Mouse (Mus musculus) heart, embryonic 14.5 days (tissue): ENCODE results near the gene Htra3. TPM values are rescaled to one million over a fixed set of nuclear protein-coding genes. Genes with fewer than 3 reads are reported as not detected.

Experiments
- ATAC-seq: fragments of 200-750 bp; cut with Nextera tagmentation; 2 replicates; pipeline ENCODE4 v1.8.0; 2017; ENCODE audit warnings: low read depth, moderate TSS enrichment; ENCODE audit not compliant: insufficient number of reproducible peaks, insufficient read depth, low FRiP score
- H3K27ac ChIP-seq, 2 experiments: fragments of 200-500 bp in 1 of 2; fragments of 300-500 bp in 1 of 2; sonication (generic) in 1 of 2; replicated peaks in 1 of 2; 2 replicates each; pipeline ENCODE4 v1.5.1; 2012 to 2014; ENCODE audit warnings: low read depth in 2 of 2, low read length in 2 of 2, control low read depth in 1 of 2, mild to moderate bottlenecking in 1 of 2, mixed read lengths in 1 of 2; ENCODE audit not compliant: control insufficient read depth in 1 of 2, insufficient read depth in 1 of 2
- H3K27me3 ChIP-seq: fragments of 300-500 bp; sonication (generic); 2 replicates; pipeline ENCODE4 v1.6.1; 2014; ENCODE audit warnings: mild to moderate bottlenecking, low read length, control low read depth; ENCODE audit not compliant: control insufficient read depth, insufficient read depth
- H3K36me3 ChIP-seq: fragments of 300-500 bp; sonication (generic); 2 replicates; pipeline ENCODE4 v1.6.1; 2014; ENCODE audit warnings: mild to moderate bottlenecking, control low read depth, low read length, mixed read lengths; ENCODE audit not compliant: control insufficient read depth, insufficient read depth
- H3K4me1 ChIP-seq, 2 experiments: fragments of 200-500 bp in 1 of 2; fragments of 300-500 bp in 1 of 2; sonication (generic) in 1 of 2; 2 replicates each; pipeline ENCODE4 v1.6.1; 2012 to 2014; ENCODE audit warnings: low read length in 2 of 2, control low read depth in 1 of 2, mixed read lengths in 1 of 2; ENCODE audit not compliant: control insufficient read depth in 2 of 2, insufficient read depth in 2 of 2
- H3K4me2 ChIP-seq: fragments of 300-500 bp; sonication (generic); 2 replicates; pipeline ENCODE4 v1.6.1; 2014; ENCODE audit warnings: mild to moderate bottlenecking, low read length
- H3K4me3 ChIP-seq, 2 experiments: fragments of 200-500 bp in 1 of 2; fragments of 300-500 bp in 1 of 2; sonication (generic) in 1 of 2; 2 replicates each; pipeline ENCODE4 v1.5.1; 2012 to 2014; ENCODE audit warnings: low read length in 2 of 2, mild to moderate bottlenecking in 2 of 2, control low read depth in 1 of 2, low read depth in 1 of 2, moderate library complexity in 1 of 2; ENCODE audit not compliant: control insufficient read depth in 1 of 2, insufficient read depth in 1 of 2
- H3K9ac ChIP-seq: fragments of 300-500 bp; sonication (generic); 2 replicates; pipeline ENCODE4 v1.6.1; 2014; ENCODE audit warnings: mild to moderate bottlenecking, low read length
- H3K9me3 ChIP-seq: fragments of 300-500 bp; sonication (generic); 2 replicates; pipeline ENCODE4 v1.6.1; 2016; ENCODE audit warnings: low read length, control low read depth; ENCODE audit not compliant: control insufficient read depth
- WGBS: fragments of 180-500 bp; shearing (Covaris S2); extraction: QIAGEN DNeasy Blood & Tissue Kit; methylation state at CpG from one replicate; pipeline ENCODE4 v1.1.7; 2014; 5-methylcytosine and 5-hydroxymethylcytosine counted together
- polyA plus RNA-seq: library from polyadenylated mRNA; unstranded; fragments of >200 nt; fragmentation: Nextera tagmentation; extraction: Ambion mirVana; gene quantifications from 2 replicates; pipeline ENCODE4 v1.2.1, GENCODE M21; 2014

Gene Htra3
- polyA plus RNA-seq, 1 experiment from 2014 or later: 7.8 TPM

GRCm38 (mm10) chr5:35721933-35722332 lies 42.4 kb upstream of the Htra3 start:
- ATAC-seq: no peak
- Histone ChIP-seq H3K27me3 (no peaks in the 10 kb centered on the region), H3K4me2 (no peak overlapping the region), H3K4me3 (no peak overlapping the region), H3K36me3 (peaks cover 12% of the 10 kb centered on the region; the same call in 1 of the 2 replicates), H3K4me1 (peaks cover 32 to 44% of the 10 kb centered on the region in 2 experiments), H3K27ac (peak overlapping the region in 1 of 2 experiments; percentile 70; a peak in 1 of 4 replicates), H3K9ac (no peak overlapping the region), H3K9me3 (no peaks in the 10 kb centered on the region)
- WGBS: 85% methylated on average over 2 of the region's 2 CpGs

- H3K4me2 ChIP-seq: no peak overlapping the region
- 87% methylated on average over 1 of the region's 1 CpGs for WGBS
- H3K4me3 ChIP-seq: no peak overlapping the region
- peaks cover 12% of the 10 kb centered on the region; the same call in 1 of the 2 replicates for H3K36me3 ChIP-seq
- no peaks in the 10 kb centered on the region for H3K9me3 ChIP-seq
- H3K9ac ChIP-seq: no peak overlapping the region
- no peak for ATAC-seq
- no peak overlapping the region for H3K27ac ChIP-seq
- no peaks in the 10 kb centered on the region for H3K27me3 ChIP-seq
- peaks cover 31 to 44% of the 10 kb centered on the region in 2 experiments for H3K4me1 ChIP-seq
Observed at GRCm38 (mm10) chr5:35719880-35720279, 40.3 kb upstream of the Htra3 start.

GRCm38 (mm10) chr5:35719343-35719742 lies 39.8 kb upstream of the Htra3 start:
- Histone ChIP-seq H3K4me1 (peaks cover 31 to 44% of the 10 kb centered on the region in 2 experiments), H3K27ac (no peak overlapping the region), H3K9ac (no peak overlapping the region), H3K9me3 (no peaks in the 10 kb centered on the region), H3K27me3 (no peaks in the 10 kb centered on the region), H3K4me3 (no peak overlapping the region), H3K4me2 (no peak overlapping the region), H3K36me3 (peaks cover 12% of the 10 kb centered on the region; the same call in 1 of the 2 replicates)
- no peak for ATAC-seq

- H3K9ac ChIP-seq: 0 out of 2 replicates have a peak overlapping the region, but pooled peaks have one; percentile 3
- 62% methylated on average over 11 of the region's 11 CpGs for WGBS
- peaks cover 31 to 44% of the 10 kb centered on the region in 2 experiments for H3K4me1 ChIP-seq
Observed at GRCm38 (mm10) chr5:35718817-35719216, 39.2 kb upstream of the Htra3 start.

GRCm38 (mm10) chr5:35717946-35718345 lies 38.4 kb upstream of the Htra3 start:
- H3K4me2 ChIP-seq: no peak overlapping the region
- no peak overlapping the region for H3K4me3 ChIP-seq
- H3K27ac ChIP-seq: no peak overlapping the region
- no peaks in the 10 kb centered on the region for H3K27me3 ChIP-seq
- no peaks in the 10 kb centered on the region for H3K9me3 ChIP-seq
- H3K4me1 ChIP-seq: peaks cover 26 to 37% of the 10 kb centered on the region in 2 experiments
- 45% methylated on average over 4 of the region's 4 CpGs for WGBS
- peaks cover 8% of the 10 kb centered on the region; the same call in 1 of the 2 replicates for H3K36me3 ChIP-seq
- no peak overlapping the region for H3K9ac ChIP-seq
- no peak for ATAC-seq

More at GRCm38 (mm10) chr5:35718817-35719216, 39.2 kb upstream of the Htra3 start:
- no peak overlapping the region for H3K27ac ChIP-seq
- H3K36me3 ChIP-seq: peaks cover 12% of the 10 kb centered on the region; the same call in 1 of the 2 replicates
- ATAC-seq: no peak
- no peak overlapping the region for H3K4me3 ChIP-seq
- no peaks in the 10 kb centered on the region for H3K9me3 ChIP-seq
- no peak overlapping the region for H3K4me2 ChIP-seq
- H3K27me3 ChIP-seq: no peaks in the 10 kb centered on the region

- Histone ChIP-seq H3K9ac (no peak overlapping the region), H3K4me3 (no peak overlapping the region), H3K36me3 (peaks cover 8% of the 10 kb centered on the region; the same call in 1 of the 2 replicates), H3K27me3 (no peaks in the 10 kb centered on the region), H3K27ac (no peak overlapping the region), H3K4me1 (peaks cover 22 to 32% of the 10 kb centered on the region in 2 experiments), H3K9me3 (no peaks in the 10 kb centered on the region), H3K4me2 (no peak overlapping the region)
- no peak for ATAC-seq
- WGBS: 82% methylated on average over 5 of the region's 5 CpGs
Observed at GRCm38 (mm10) chr5:35717455-35717854, 37.9 kb upstream of the Htra3 start.

GRCm38 (mm10) chr5:35713649-35714354 lies 34.2 kb upstream of the Htra3 start:
- ATAC-seq: peak; percentile 60; the same call in 1 of the 2 replicates
- H3K4me2 ChIP-seq: no peak overlapping the region
- WGBS: 46% methylated on average over 13 of the region's 13 CpGs

More at GRCm38 (mm10) chr5:35713649-35714354, 34.2 kb upstream of the Htra3 start:
- no peaks in the 10 kb centered on the region for H3K27me3 ChIP-seq
- peaks cover 11% of the 10 kb centered on the region; the same call in 1 of the 2 replicates for H3K36me3 ChIP-seq
- peaks cover 5 to 8% of the 10 kb centered on the region in 2 experiments; a peak in 3 of 4 replicates for H3K4me1 ChIP-seq
- H3K4me3 ChIP-seq: no peak overlapping the region
- H3K9me3 ChIP-seq: no peaks in the 10 kb centered on the region
- H3K27ac ChIP-seq: no peak overlapping the region
- no peak overlapping the region for H3K9ac ChIP-seq
